Mouse (Mus musculus) liver, adult 2 months (tissue): ENCODE data around the gene Hoxc8. TPM values are rescaled to one million over a fixed set of nuclear protein-coding genes. Genes with fewer than 3 reads are reported as not detected.

Experiments
- DNase-seq: peaks from one replicate; pipeline ENCODE4 v3.0.0-alpha.2; 2011; ENCODE audit warnings: low read depth, low spot score; ENCODE audit errors: extremely low read depth
- H3K27ac ChIP-seq: fragments of 200-500 bp; replicated peaks from 2 replicates; pipeline ENCODE4 v1.5.1; 2012; ENCODE audit warnings: low read depth, mild to moderate bottlenecking, control low read depth, inconsistent platforms, low read length; ENCODE audit not compliant: insufficient read depth
- H3K27me3 ChIP-seq: fragments of 200-500 bp; 2 replicates; pipeline ENCODE4 v1.6.1; 2012; ENCODE audit warnings: mild to moderate bottlenecking, moderate library complexity, low read length, inconsistent platforms; ENCODE audit not compliant: control insufficient read depth, insufficient read depth
- H3K36me3 ChIP-seq: fragments of 200-500 bp; 2 replicates; pipeline ENCODE4 v1.6.1; 2012; ENCODE audit warnings: low read length, inconsistent platforms; ENCODE audit not compliant: control insufficient read depth, insufficient read depth
- H3K4me1 ChIP-seq: fragments of 200-500 bp; 2 replicates; pipeline ENCODE4 v1.6.1; 2011; ENCODE audit warnings: low read length; ENCODE audit not compliant: control insufficient read depth, insufficient read depth
- H3K4me3 ChIP-seq: fragments of 200-500 bp; 2 replicates; pipeline ENCODE4 v1.5.1; 2011; ENCODE audit warnings: low read depth, mild to moderate bottlenecking, control low read depth, low read length, moderate library complexity; ENCODE audit not compliant: insufficient read depth
- H3K79me2 ChIP-seq: fragments of 200-500 bp; 2 replicates; pipeline ENCODE4 v1.6.1; 2012; ENCODE audit warnings: inconsistent platforms, mild to moderate bottlenecking, low read length, moderate library complexity; ENCODE audit not compliant: control insufficient read depth, insufficient read depth
- H3K9ac ChIP-seq: fragments of 200-500 bp; 2 replicates; pipeline ENCODE4 v1.6.1; 2012; ENCODE audit warnings: low read depth, mild to moderate bottlenecking, control low read depth, inconsistent platforms, low read length
- CTCF ChIP-seq: fragments of 200-500 bp; IDR thresholded peaks from 2 replicates; pipeline ENCODE4 v1.5.1; 2011; ENCODE audit warnings: low read depth, low read length, control low read depth
- POLR2A ChIP-seq: fragments of 200-500 bp; IDR thresholded peaks from 2 replicates; pipeline ENCODE4 v1.6.1; 2011; ENCODE audit warnings: low read length, control low read depth; ENCODE audit not compliant: insufficient read depth; ENCODE audit errors: extremely low read depth
- WGBS: fragments of 180-500 bp; shearing (Covaris S2); methylation state at CpG from one replicate; pipeline ENCODE4 v1.1.7; 2018; 5-methylcytosine and 5-hydroxymethylcytosine counted together
- polyA plus RNA-seq: library from polyadenylated mRNA; depleted of rRNA; stranded (reverse); fragments of >200 nt; gene quantifications from 2 replicates; pipeline ENCODE4 v1.2.3, GENCODE M21; 2012
- total RNA-seq: library from RNA; depleted of rRNA; stranded (reverse); fragments of >200 nt; gene quantifications from 2 replicates; pipeline ENCODE4 v1.2.3, GENCODE M21; 2014

Gene Hoxc8
- total and polyA plus RNA-seq, 2 experiments: not detected

- 8% methylated on average over 34 of the region's 34 CpGs for WGBS
- H3K9ac ChIP-seq: no peak overlapping the region
- no peak overlapping the region for H3K4me3 ChIP-seq
- no peaks in the 10 kb centered on the region for H3K36me3 ChIP-seq
- peaks cover 38% of the 10 kb centered on the region for H3K27me3 ChIP-seq
- no peak overlapping the region for H3K27ac ChIP-seq
- no peak for DNase-seq
- H3K4me1 ChIP-seq: no peaks in the 10 kb centered on the region
- no peaks in the 10 kb centered on the region for H3K79me2 ChIP-seq
- no peak for TF ChIP-seq POLR2A
Observed at GRCm38 (mm10) chr15:102967511-102968397, 22.7 kb upstream of the Hoxc8 start.

GRCm38 (mm10) chr15:102969296-102969695 lies 21.1 kb upstream of the Hoxc8 start:
- H3K4me1 ChIP-seq: no peaks in the 10 kb centered on the region
- H3K9ac ChIP-seq: no peak overlapping the region
- H3K36me3 ChIP-seq: no peaks in the 10 kb centered on the region
- H3K27me3 ChIP-seq: peaks cover 36% of the 10 kb centered on the region
- DNase-seq: no peak
- H3K79me2 ChIP-seq: no peaks in the 10 kb centered on the region
- TF ChIP-seq POLR2A (no peak), CTCF (no peak)
- H3K27ac ChIP-seq: no peak overlapping the region
- WGBS: 23% methylated on average over 1 of the region's 1 CpGs
- no peak overlapping the region for H3K4me3 ChIP-seq

- no peaks in the 10 kb centered on the region for H3K36me3 ChIP-seq
- H3K4me3 ChIP-seq: no peak overlapping the region
- TF ChIP-seq CTCF (no peak), POLR2A (no peak)
- DNase-seq: no peak
- H3K27ac ChIP-seq: no peak overlapping the region
- H3K79me2 ChIP-seq: no peaks in the 10 kb centered on the region
- H3K27me3 ChIP-seq: peaks cover 36% of the 10 kb centered on the region
- no peaks in the 10 kb centered on the region for H3K4me1 ChIP-seq
- no peak overlapping the region for H3K9ac ChIP-seq
- 4% methylated on average over 12 of the region's 12 CpGs for WGBS
Observed at GRCm38 (mm10) chr15:102970740-102971139, 19.7 kb upstream of the Hoxc8 start.

GRCm38 (mm10) chr15:102972254-102972653 lies 18.2 kb upstream of the Hoxc8 start:
- Histone ChIP-seq H3K27ac (no peak overlapping the region), H3K4me3 (no peak overlapping the region), H3K27me3 (peaks cover 41% of the 10 kb centered on the region), H3K79me2 (no peaks in the 10 kb centered on the region), H3K36me3 (no peaks in the 10 kb centered on the region), H3K9ac (no peak overlapping the region), H3K4me1 (no peaks in the 10 kb centered on the region)
- WGBS: 2% methylated on average over 21 of the region's 21 CpGs
- TF ChIP-seq CTCF (no peak), POLR2A (no peak)
- DNase-seq: no peak

DNA sequence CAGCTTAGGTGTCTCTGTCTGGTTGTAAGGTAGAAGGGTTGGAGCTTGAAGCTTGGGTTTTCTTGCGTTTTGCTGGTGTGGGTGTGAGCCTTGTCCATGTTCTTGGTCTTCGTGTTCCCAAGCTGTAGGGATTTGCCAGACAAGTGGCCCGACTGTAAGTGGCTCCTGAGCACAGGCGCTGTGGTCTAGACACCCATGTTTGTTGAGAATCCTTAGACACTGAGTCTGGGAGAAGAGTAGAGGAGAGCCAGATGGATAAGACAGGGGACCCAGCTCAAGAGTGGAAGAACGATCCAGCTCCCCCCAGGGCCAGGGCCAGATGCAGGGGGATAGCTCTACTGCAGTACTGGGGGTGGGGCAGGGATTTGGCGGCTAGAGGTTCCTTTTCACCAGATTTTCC lies 17.7 kb upstream of the Hoxc8 start:
- 4% methylated on average over 6 of the region's 6 CpGs for WGBS

DNA sequence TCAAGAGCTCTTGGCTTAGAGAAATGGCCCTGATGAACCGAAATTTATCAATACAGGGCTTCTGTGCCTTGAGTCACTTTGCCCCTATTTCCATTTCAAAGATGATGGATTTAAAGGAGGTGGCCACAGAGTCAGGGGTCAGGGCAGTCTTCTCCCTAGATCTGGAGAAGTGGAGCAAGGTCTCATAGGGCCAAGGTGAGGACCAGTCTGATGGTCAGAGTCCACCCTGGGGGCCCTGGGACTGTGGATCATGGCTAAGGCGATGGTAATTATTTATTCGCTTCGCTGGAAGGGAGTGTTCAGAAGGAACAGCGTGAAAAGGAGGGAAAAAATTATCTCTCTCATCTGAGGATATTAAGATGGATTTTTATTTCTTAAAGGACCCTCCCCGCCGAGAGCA lies 15.4 kb upstream of the Hoxc8 start:
- 13% methylated on average over 7 of the region's 7 CpGs for WGBS

More for the DNA sequence above, 17.7 kb upstream of the Hoxc8 start:
- Histone ChIP-seq H3K9ac (no peak overlapping the region), H3K27me3 (peaks cover 38% of the 10 kb centered on the region), H3K4me1 (no peaks in the 10 kb centered on the region), H3K27ac (no peak overlapping the region), H3K4me3 (no peak overlapping the region), H3K36me3 (no peaks in the 10 kb centered on the region), H3K79me2 (no peaks in the 10 kb centered on the region)
- no peak for DNase-seq
- no peak for TF ChIP-seq POLR2A
- no peak for TF ChIP-seq CTCF

More for the DNA sequence above, 15.4 kb upstream of the Hoxc8 start:
- peaks cover 39% of the 10 kb centered on the region for H3K27me3 ChIP-seq
- no peaks in the 10 kb centered on the region for H3K4me1 ChIP-seq
- no peak overlapping the region for H3K9ac ChIP-seq
- H3K4me3 ChIP-seq: no peak overlapping the region
- no peaks in the 10 kb centered on the region for H3K36me3 ChIP-seq
- no peaks in the 10 kb centered on the region for H3K79me2 ChIP-seq
- no peak overlapping the region for H3K27ac ChIP-seq
- no peak for DNase-seq
- no peak for TF ChIP-seq CTCF
